ENCODE assay signal across 1 mouse cellular context in genomic region chr2:104001076-104001475, GRCm38 (mm10).
A peak's percentile ranks its signal among the peaks of the same experiment; 100 is the strongest.
TF ChIP-seq lines count a peak whose summit lies in the region.

No protein-coding gene starts in this region.

TF ChIP-seq in MEL, 35 proteins besides CTCF, POLR2A, EP300 and RAD21 (continued from another document):
- TF ChIP-seq MAZ (IDR thresholded peaks at IDR 0.05; ENCODE audit: low read depth, low read length), result 0 out of 2 replicates have a peak, but pooled peaks have one; percentile 26
- TF ChIP-seq NRF1 (IDR thresholded peaks at IDR 0.05; ENCODE audit: insufficient read depth, low read depth, low read length, poor library complexity, severe bottlenecking), result no peak
- TF ChIP-seq KAT2A (conservative IDR thresholded peaks at IDR 0.05; ENCODE audit: low read depth, low read length), result no peak
- peak; percentile 98 for TF ChIP-seq SMC3 (IDR thresholded peaks at IDR 0.05; ENCODE audit: low read depth, low read length)
- TF ChIP-seq MYB (IDR thresholded peaks at IDR 0.05; ENCODE audit: low read depth, low read length), result no peak
- no peak for TF ChIP-seq ELF1 (IDR thresholded peaks at IDR 0.05; ENCODE audit: low read depth, low read length)
- TF ChIP-seq RCOR1 (IDR thresholded peaks at IDR 0.05; ENCODE audit: low read depth, low read length), result no peak
- no peak for TF ChIP-seq POLR2AphosphoS2 (IDR thresholded peaks at IDR 0.05; ENCODE audit: low read length)
- TF ChIP-seq HCFC1 (IDR thresholded peaks at IDR 0.05; ENCODE audit: low read depth, low read length), result no peak
- 0 out of 2 replicates have a peak, but pooled peaks have one; percentile 49 for TF ChIP-seq JUND (IDR thresholded peaks at IDR 0.05; ENCODE audit: low read depth, low read length)
- no peak for TF ChIP-seq MAFK (IDR thresholded peaks at IDR 0.05; ENCODE audit: borderline replicate concordance, low read depth, low read length)
- TF ChIP-seq MYC (IDR thresholded peaks at IDR 0.05; ENCODE audit: low read depth, low read length), result no peak
- no peak for TF ChIP-seq ZMIZ1 (IDR thresholded peaks at IDR 0.05; ENCODE audit: low read depth, low read length)
- TF ChIP-seq USF2 (IDR thresholded peaks at IDR 0.05; ENCODE audit: borderline replicate concordance in 1 of 2, insufficient read depth in 1 of 2, low read depth in 1 of 2, low read length in 2 of 2), result no peak
- TF ChIP-seq MXI1 (IDR thresholded peaks at IDR 0.05; ENCODE audit: low read depth, low read length), result 0 out of 2 replicates have a peak, but pooled peaks have one; percentile 39
- TF ChIP-seq POLR2AphosphoS5 (IDR thresholded peaks at IDR 0.05; ENCODE audit: borderline replicate concordance, low read depth, low read length), result no peak
- peak; percentile 29; the same call in 1 of the 2 replicates for TF ChIP-seq ZNF384 (IDR thresholded peaks at IDR 0.05; ENCODE audit: low read depth, low read length)
- no peak for TF ChIP-seq GATA1 (IDR thresholded peaks at IDR 0.05; ENCODE audit: low read depth, low read length)
- no peak for TF ChIP-seq ZKSCAN1 (IDR thresholded peaks at IDR 0.05; ENCODE audit: low read depth, low read length)
- TF ChIP-seq NELFE (IDR thresholded peaks at IDR 0.05; ENCODE audit: low read depth, low read length), result no peak
- no peak for TF ChIP-seq GABPA (IDR thresholded peaks at IDR 0.05; ENCODE audit: low read depth, low read length)
- TF ChIP-seq CHD2 (IDR thresholded peaks at IDR 0.05; ENCODE audit: low read length), result no peak
- no peak for TF ChIP-seq MEF2A (IDR thresholded peaks at IDR 0.05; ENCODE audit: extremely low read depth, insufficient replicate concordance, low read depth, low read length, poor library complexity, severe bottlenecking)
- TF ChIP-seq TAL1 (IDR thresholded peaks at IDR 0.05; ENCODE audit: low read length), result no peak
- no peak for TF ChIP-seq TBP (IDR thresholded peaks at IDR 0.05; ENCODE audit: low read depth, low read length)
- no peak for TF ChIP-seq TCF12 (IDR thresholded peaks at IDR 0.05; ENCODE audit: low read depth, low read length)
TF ChIP-seq in MEL: peak in this region for 8.
